8 mouse cellular contexts compared by ENCODE assay signal in genomic region chr5:35728344-35728956, GRCm38 (mm10). TPM values are rescaled to one million over a fixed set of nuclear protein-coding genes. Genes with fewer than 3 reads are reported as not detected.
DNase-seq lines count a peak whose midpoint lies in the region; ATAC-seq and TF ChIP-seq lines count a peak whose summit lies in the region.

No protein-coding gene starts in this region.

- H3K27me3 ChIP-seq in heart, embryonic 14.5 days (ENCODE audit: control insufficient read depth, insufficient read depth, low read length), result no peaks in the 10 kb centered on the region
- H3K27me3 ChIP-seq in CH12.LX (replicated peaks), result no peaks in the 10 kb centered on the region
- H3K27me3 ChIP-seq in embryonic facial prominence, embryonic 13.5 days, result no peaks in the 10 kb centered on the region
- H3K27me3 ChIP-seq in liver, embryonic 11.5 days (replicated peaks; ENCODE audit: control insufficient read depth, insufficient read depth, low read length), result no peaks in the 10 kb centered on the region
- H3K27me3 ChIP-seq in forebrain, embryonic 12.5 days, result no peaks in the 10 kb centered on the region

- no peaks in the 10 kb centered on the region for H3K79me2 ChIP-seq in CH12.LX (replicated peaks; ENCODE audit: control insufficient read depth, extremely low read depth, insufficient read depth, poor library complexity, severe bottlenecking)

- no peak for DNase-seq in heart, postnatal 36 days
- no peak for DNase-seq in CH12.LX (ENCODE audit: extremely low read depth)
- no peak for DNase-seq in liver, embryonic 11.5 days (ENCODE audit: low spot score)
- no peak for DNase-seq in urinary bladder, postnatal 25 days (ENCODE audit: low spot score)
- DNase-seq in layer of hippocampus, postnatal 10 days (ENCODE audit: low spot score in 2 of 2), result no peak

- peak overlapping the region; percentile 57 for H3K4me2 ChIP-seq in heart, embryonic 14.5 days (ENCODE audit: low read length)
- H3K4me2 ChIP-seq in CH12.LX (ENCODE audit: insufficient read depth, low read depth, poor library complexity, severe bottlenecking), result peak overlapping the region; percentile 62
- H3K4me2 ChIP-seq in embryonic facial prominence, embryonic 13.5 days, result peak overlapping the region; percentile 7; the same call in 1 of the 2 replicates
- peak overlapping the region; percentile 44 for H3K4me2 ChIP-seq in liver, embryonic 11.5 days
- H3K4me2 ChIP-seq in forebrain, embryonic 12.5 days, result no peak overlapping the region

- intact Hi-C loops in heart, postnatal 36 days (cut with DNase I), result no loop called here

- no peak for TF ChIP-seq CTCF in CH12.LX (conservative IDR thresholded peaks at IDR 0.05 in 1 of 2, IDR thresholded peaks at IDR 0.05 in 1 of 2; ENCODE audit: low read depth in 2 of 2, low read length in 2 of 2)

- 0 out of 2 replicates have a peak, but pooled peaks cover 4% of the 10 kb centered on the region for H3K36me3 ChIP-seq in heart, embryonic 14.5 days (ENCODE audit: control insufficient read depth, insufficient read depth, low read length)
- peaks cover 0 to 6% of the 10 kb centered on the region in 2 experiments for H3K36me3 ChIP-seq in CH12.LX (replicated peaks in 1 of 2; ENCODE audit: control insufficient read depth in 1 of 2, insufficient read depth in 1 of 2, low read length in 1 of 2)
- no peaks in the 10 kb centered on the region for H3K36me3 ChIP-seq in embryonic facial prominence, embryonic 13.5 days
- no peaks in the 10 kb centered on the region for H3K36me3 ChIP-seq in liver, embryonic 11.5 days (ENCODE audit: control insufficient read depth, insufficient read depth, low read length)
- H3K36me3 ChIP-seq in forebrain, embryonic 12.5 days (replicated peaks), result no peaks in the 10 kb centered on the region

- no peak for ATAC-seq in heart, embryonic 14.5 days (ENCODE audit: insufficient number of reproducible peaks, insufficient read depth, low FRiP score, low read depth)
- no peak for ATAC-seq in embryonic facial prominence, embryonic 13.5 days (ENCODE audit: insufficient number of reproducible peaks, insufficient read depth, low FRiP score, low TSS enrichment, low read depth)
- ATAC-seq in liver, embryonic 11.5 days (replicated peaks; ENCODE audit: low FRiP score), result peak; percentile 35; the same call in 1 of the 2 replicates
- no peak for ATAC-seq in forebrain, embryonic 12.5 days (ENCODE audit: low FRiP score)

- TF ChIP-seq POLR2A in CH12.LX (IDR thresholded peaks at IDR 0.05; ENCODE audit: low read depth, low read length), result no peak

- dilution Hi-C loops in CH12.LX (cut with MboI; ENCODE audit: extremely low pct_ligation_motif_present, extremely low pct_unique_long_range_greater_than_20kb, low sequenced_read_pairs), result no loop called here

- H3K27ac ChIP-seq in heart, embryonic 14.5 days (replicated peaks in 1 of 2; ENCODE audit: control insufficient read depth in 1 of 2, insufficient read depth in 1 of 2, low read depth in 2 of 2, low read length in 2 of 2), result peak overlapping the region; percentile 89 to 93
- no peak overlapping the region for H3K27ac ChIP-seq in CH12.LX (ENCODE audit: insufficient read depth, low read depth)
- H3K27ac ChIP-seq in embryonic facial prominence, embryonic 13.5 days, result no peak overlapping the region; the same call in 1 of the 2 replicates
- H3K27ac ChIP-seq in liver, embryonic 11.5 days (ENCODE audit: low read depth, low read length), result no peak overlapping the region
- no peak overlapping the region for H3K27ac ChIP-seq in forebrain, embryonic 12.5 days

- in situ Hi-C loops in CH12.LX (cut with MboI; ENCODE audit: low pct_ligation_motif_present, low pct_unique_long_range_greater_than_20kb, low sequenced_read_pairs), result no loop called here

- H3K9ac ChIP-seq in heart, embryonic 14.5 days (ENCODE audit: low read length), result peak overlapping the region; percentile 69
- no peak overlapping the region for H3K9ac ChIP-seq in CH12.LX (ENCODE audit: insufficient read depth, low read depth)
- peak overlapping the region; percentile 40; the same call in 1 of the 2 replicates for H3K9ac ChIP-seq in embryonic facial prominence, embryonic 13.5 days
- H3K9ac ChIP-seq in liver, embryonic 11.5 days (ENCODE audit: low read depth, low read length), result no peak overlapping the region
- H3K9ac ChIP-seq in forebrain, embryonic 12.5 days, result no peak overlapping the region

- peaks cover 14 to 25% of the 10 kb centered on the region in 2 experiments for H3K4me1 ChIP-seq in heart, embryonic 14.5 days (ENCODE audit: control insufficient read depth in 2 of 2, insufficient read depth in 2 of 2, low read length in 2 of 2)
- H3K4me1 ChIP-seq in CH12.LX (ENCODE audit: control insufficient read depth in 1 of 2, insufficient read depth in 2 of 2), result peaks cover 18 to 45% of the 10 kb centered on the region in 2 experiments
- peaks cover 6% of the 10 kb centered on the region; the same call in 1 of the 2 replicates for H3K4me1 ChIP-seq in embryonic facial prominence, embryonic 13.5 days
- no peaks in the 10 kb centered on the region; the same call in 1 of the 2 replicates for H3K4me1 ChIP-seq in liver, embryonic 11.5 days (replicated peaks; ENCODE audit: control insufficient read depth, insufficient read depth, low read length)
- H3K4me1 ChIP-seq in forebrain, embryonic 12.5 days, result no peaks in the 10 kb centered on the region

- WGBS in heart, embryonic 14.5 days, result 63% methylated on average over 12 of the region's 12 CpGs
- 84% methylated on average over 12 of the region's 12 CpGs for WGBS in embryonic facial prominence, embryonic 13.5 days
- WGBS in liver, embryonic 11.5 days, result 58% methylated on average over 12 of the region's 12 CpGs
- whole genome bisulfite sequencing in forebrain, embryonic 12.5 days, result 91% methylated on average over 12 of the region's 12 CpGs

- TF ChIP-seq EP300 in CH12.LX (IDR thresholded peaks at IDR 0.05; ENCODE audit: low read length), result no peak

- peak overlapping the region; percentile 33 to 44 for H3K4me3 ChIP-seq in heart, embryonic 14.5 days (ENCODE audit: control insufficient read depth in 1 of 2, insufficient read depth in 1 of 2, low read depth in 1 of 2, low read length in 2 of 2)
- peak overlapping the region; percentile 13 to 53 (median 45) for H3K4me3 ChIP-seq in CH12.LX (replicated peaks in 1 of 3; ENCODE audit: low read depth in 2 of 3, low read length in 2 of 3, poor library complexity in 1 of 3)
- 0 out of 2 replicates have a peak overlapping the region, but pooled peaks have one; percentile 1 for H3K4me3 ChIP-seq in embryonic facial prominence, embryonic 13.5 days
- H3K4me3 ChIP-seq in liver, embryonic 11.5 days (ENCODE audit: low read depth, low read length), result peak overlapping the region; percentile 14
- no peak overlapping the region for H3K4me3 ChIP-seq in forebrain, embryonic 12.5 days (replicated peaks)

- TF ChIP-seq RAD21 in CH12.LX (IDR thresholded peaks at IDR 0.05; ENCODE audit: low read depth, low read length), result no peak

- H3K9me3 ChIP-seq in heart, embryonic 14.5 days (ENCODE audit: control insufficient read depth, low read length), result no peaks in the 10 kb centered on the region
- H3K9me3 ChIP-seq in CH12.LX (replicated peaks; ENCODE audit: low read length), result no peaks in the 10 kb centered on the region
- H3K9me3 ChIP-seq in embryonic facial prominence, embryonic 13.5 days, result no peaks in the 10 kb centered on the region
- H3K9me3 ChIP-seq in liver, embryonic 11.5 days (ENCODE audit: control insufficient read depth, low read length), result no peaks in the 10 kb centered on the region
- no peaks in the 10 kb centered on the region for H3K9me3 ChIP-seq in forebrain, embryonic 12.5 days

TF ChIP-seq in CH12.LX, 34 proteins besides CTCF, POLR2A, EP300 and RAD21:
- TF ChIP-seq ZKSCAN1 (IDR thresholded peaks at IDR 0.05; ENCODE audit: borderline replicate concordance, low read depth, low read length) (no peak), NELFE (IDR thresholded peaks at IDR 0.05; ENCODE audit: low read depth, low read length) (no peak), E2F4 (IDR thresholded peaks at IDR 0.05; ENCODE audit: insufficient replicate concordance, low read depth, low read length) (no peak)

RNA-seq across cellular contexts. Expression of gene Sh3tc1, which starts 11.3 kb away (rescaled TPM):
- polyA plus RNA-seq in heart, embryonic 14.5 days (2014; fragmentation: Nextera tagmentation; extraction: Ambion mirVana), result 6.3 and 7.8 TPM in 2 replicates
- total RNA-seq in heart, postnatal 36 days (2021), result 1 to 10 TPM; 7.0 to 9.9 TPM
- 0.85 and 0.97 TPM in 2 replicates for total RNA-seq in CH12.LX (2012; rRNA removed)
- total RNA-seq in CH12.LX (2014; rRNA removed), result 1.2 and 1.4 TPM in 2 replicates
- 2.3 and 3.5 TPM in 2 replicates for polyA plus RNA-seq in CH12.LX (2012; ENCODE audit: insufficient read length, low read depth)
- polyA plus RNA-seq in embryonic facial prominence, embryonic 13.5 days (2015; fragmentation: Nextera tagmentation; extraction: Ambion mirVana), result 5.7 and 6.5 TPM in 2 replicates
- 4.0 and 4.3 TPM in 2 replicates for polyA plus RNA-seq in liver, embryonic 11.5 days (2014; fragmentation: Nextera tagmentation; extraction: Ambion mirVana)
- polyA plus RNA-seq in forebrain, embryonic 12.5 days (2016; fragmentation: Nextera tagmentation; extraction: Ambion mirVana), result 3.0 and 4.0 TPM in 2 replicates
- total RNA-seq in layer of hippocampus, postnatal 10 days (2021), result 1 to 10 TPM; 2.5 TPM

RNA-seq across cellular contexts. Expression of gene Ablim2, which starts 29.2 kb away (rescaled TPM):
- polyA plus RNA-seq in heart, embryonic 14.5 days (2014; fragmentation: Nextera tagmentation; extraction: Ambion mirVana), result 3.7 and 4.0 TPM in 2 replicates
- 10 to 100 TPM; 20.7 to 21.0 TPM for total RNA-seq in heart, postnatal 36 days (2021)
- 3.7 and 11.0 TPM in 2 replicates for total RNA-seq in CH12.LX (2012; rRNA removed)
- total RNA-seq in CH12.LX (2014; rRNA removed), result 4.7 and 12.2 TPM in 2 replicates
- 2.6 and 4.4 TPM in 2 replicates for polyA plus RNA-seq in CH12.LX (2012; ENCODE audit: insufficient read length, low read depth)
- 0.91 and 0.94 TPM in 2 replicates for polyA plus RNA-seq in embryonic facial prominence, embryonic 13.5 days (2015; fragmentation: Nextera tagmentation; extraction: Ambion mirVana)
- 0.18 and 0.29 TPM in 2 replicates for polyA plus RNA-seq in liver, embryonic 11.5 days (2014; fragmentation: Nextera tagmentation; extraction: Ambion mirVana)
- 1.2 and 1.3 TPM in 2 replicates for polyA plus RNA-seq in forebrain, embryonic 12.5 days (2016; fragmentation: Nextera tagmentation; extraction: Ambion mirVana)
- 10 to 100 TPM; 66.2 to 73.0 TPM for total RNA-seq in layer of hippocampus, postnatal 10 days (2021)

RNA-seq across cellular contexts. Expression of gene Htra3, which starts 48.9 kb away (rescaled TPM):
- 7.6 and 7.8 TPM in 2 replicates for polyA plus RNA-seq in heart, embryonic 14.5 days (2014; fragmentation: Nextera tagmentation; extraction: Ambion mirVana)
- total RNA-seq in heart, postnatal 36 days (2021), result 100 to 1,000 TPM; 105 to 136 TPM
- not detected in 2 replicates for total RNA-seq in CH12.LX (2012; rRNA removed)
- total RNA-seq in CH12.LX (2014; rRNA removed), result not detected in 2 replicates
- not detected in 2 replicates for polyA plus RNA-seq in CH12.LX (2012; ENCODE audit: insufficient read length, low read depth)
- 4.6 and 5.0 TPM in 2 replicates for polyA plus RNA-seq in embryonic facial prominence, embryonic 13.5 days (2015; fragmentation: Nextera tagmentation; extraction: Ambion mirVana)
- polyA plus RNA-seq in liver, embryonic 11.5 days (2014; fragmentation: Nextera tagmentation; extraction: Ambion mirVana), result 1.7 and 2.3 TPM in 2 replicates
- 5.9 and 8.2 TPM in 2 replicates for polyA plus RNA-seq in forebrain, embryonic 12.5 days (2016; fragmentation: Nextera tagmentation; extraction: Ambion mirVana)
- total RNA-seq in layer of hippocampus, postnatal 10 days (2021), result 10 to 100 TPM; 15.4 to 18.2 TPM

Comparison
In these comparisons a context has a peak if more than half of its experiments do, and no peak if none do; other contexts are left out.
1. H3K27ac ChIP-seq: peak in heart, embryonic 14.5 days (2 of 2); none in CH12.LX (single experiment), embryonic facial prominence, embryonic 13.5 days (single experiment), liver, embryonic 11.5 days (single experiment) and forebrain, embryonic 12.5 days (single experiment).
2. H3K9ac ChIP-seq: peak in heart, embryonic 14.5 days (single experiment) and embryonic facial prominence, embryonic 13.5 days (single experiment); none in CH12.LX (single experiment), liver, embryonic 11.5 days (single experiment) and forebrain, embryonic 12.5 days (single experiment).